Mouse (Mus musculus) thymus, adult 2 months (tissue): Measurements from ENCODE around the gene Ttll5. TPM values are rescaled to one million over a fixed set of nuclear protein-coding genes. Genes with fewer than 3 reads are reported as not detected.

Experiments used
- DNase-seq: peaks from one replicate; pipeline ENCODE4 v3.0.0; 2021
- H3K27ac ChIP-seq: fragments of 200-500 bp; 2 replicates; pipeline ENCODE4 v1.5.1; 2012; ENCODE audit warnings: low read length, control low read depth; ENCODE audit not compliant: control insufficient read depth, insufficient read depth
- H3K27me3 ChIP-seq: fragments of 200-500 bp; 2 replicates; pipeline ENCODE4 v1.6.1; 2012; ENCODE audit warnings: mild to moderate bottlenecking, low read length, moderate library complexity, mixed read lengths; ENCODE audit not compliant: control insufficient read depth, insufficient read depth
- H3K36me3 ChIP-seq: fragments of 200-500 bp; 2 replicates; pipeline ENCODE4 v1.6.1; 2012; ENCODE audit warnings: mild to moderate bottlenecking, low read length, moderate library complexity; ENCODE audit not compliant: control insufficient read depth, insufficient read depth
- H3K4me1 ChIP-seq: fragments of 200-500 bp; replicated peaks from 2 replicates; pipeline ENCODE4 v1.6.1; 2012; ENCODE audit warnings: low read length; ENCODE audit not compliant: control insufficient read depth, insufficient read depth
- H3K4me3 ChIP-seq: fragments of 200-500 bp; 2 replicates; pipeline ENCODE4 v1.5.1; 2012; ENCODE audit warnings: mild to moderate bottlenecking, low read length, control low read depth, moderate library complexity; ENCODE audit not compliant: control insufficient read depth, insufficient read depth
- CTCF ChIP-seq: fragments of 200-500 bp; IDR thresholded peaks from 2 replicates; pipeline ENCODE4 v1.5.1; 2012; ENCODE audit warnings: mild to moderate bottlenecking, control low read depth, low read length, moderate library complexity, borderline replicate concordance; ENCODE audit not compliant: control insufficient read depth, poor library complexity, insufficient read depth; ENCODE audit errors: extremely low read depth
- POLR2A ChIP-seq: fragments of 200-500 bp; IDR thresholded peaks from 2 replicates; pipeline ENCODE4 v1.6.1; 2012; ENCODE audit warnings: mild to moderate bottlenecking, low read length, control low read depth, moderate library complexity; ENCODE audit not compliant: control insufficient read depth, poor library complexity, insufficient read depth; ENCODE audit errors: extremely low read depth
- WGBS: fragments of 180-500 bp; shearing (Covaris S2); methylation state at CpG from one replicate; pipeline ENCODE4 v1.1.7; 2018; 5-methylcytosine and 5-hydroxymethylcytosine counted together
- polyA plus RNA-seq: library from polyadenylated mRNA; depleted of rRNA; stranded (reverse); fragments of >200 nt; gene quantifications from 2 replicates; pipeline ENCODE4 v1.2.3, GENCODE M21; 2012

Gene Ttll5
- polyA plus RNA-seq, 1 experiment = 20.2 TPM

GRCm38 (mm10) chr12:86046141-86046540 lies 221.7 kb downstream of the Ttll5 start:
- Histone ChIP-seq H3K27ac (0 out of 2 replicates have a peak overlapping the region, but pooled peaks have one; percentile 24), H3K4me1 (peaks cover 25% of the 10 kb centered on the region), H3K4me3 (no peak overlapping the region), H3K27me3 (no peaks in the 10 kb centered on the region), H3K36me3 (no peaks in the 10 kb centered on the region)
- TF ChIP-seq POLR2A = no peak
- TF ChIP-seq CTCF = no peak
- 45% methylated on average over 5 of the region's 5 CpGs for WGBS
- DNase-seq = no peak

GRCm38 (mm10) chr12:86046776-86047175 lies 222.3 kb downstream of the Ttll5 start:
- Histone ChIP-seq H3K27me3 (no peaks in the 10 kb centered on the region), H3K36me3 (no peaks in the 10 kb centered on the region), H3K4me1 (peaks cover 25% of the 10 kb centered on the region), H3K27ac (peak overlapping the region; percentile 8; the same call in 1 of the 2 replicates), H3K4me3 (no peak overlapping the region)
- no peak for DNase-seq
- TF ChIP-seq POLR2A = no peak
- TF ChIP-seq CTCF = no peak
- WGBS = 38% methylated on average over 2 of the region's 2 CpGs

GRCm38 (mm10) chr12:86047376-86047775 lies 222.9 kb downstream of the Ttll5 start:
- H3K27me3 ChIP-seq = no peaks in the 10 kb centered on the region
- DNase-seq = no peak
- H3K4me1 ChIP-seq = peaks cover 25% of the 10 kb centered on the region
- TF ChIP-seq POLR2A = no peak
- TF ChIP-seq CTCF = no peak
- H3K4me3 ChIP-seq = no peak overlapping the region
- no peak overlapping the region for H3K27ac ChIP-seq
- 9% methylated on average over 8 of the region's 8 CpGs for WGBS
- H3K36me3 ChIP-seq = no peaks in the 10 kb centered on the region

GRCm38 (mm10) chr12:86049813-86050212 lies 225.4 kb downstream of the Ttll5 start:
- H3K4me1 ChIP-seq = peaks cover 22% of the 10 kb centered on the region
- 93% methylated on average over 6 of the region's 6 CpGs for WGBS
- H3K27ac ChIP-seq = no peak overlapping the region
- no peaks in the 10 kb centered on the region for H3K27me3 ChIP-seq
- DNase-seq = no peak
- no peaks in the 10 kb centered on the region for H3K36me3 ChIP-seq
- no peak for TF ChIP-seq CTCF
- no peak for TF ChIP-seq POLR2A
- H3K4me3 ChIP-seq = no peak overlapping the region

GRCm38 (mm10) chr12:86051477-86051876 lies 227.0 kb downstream of the Ttll5 start:
- no peak overlapping the region for H3K27ac ChIP-seq
- H3K27me3 ChIP-seq = no peaks in the 10 kb centered on the region
- H3K4me3 ChIP-seq = no peak overlapping the region
- TF ChIP-seq POLR2A (no peak), CTCF (no peak)
- H3K36me3 ChIP-seq = no peaks in the 10 kb centered on the region
- peaks cover 14% of the 10 kb centered on the region for H3K4me1 ChIP-seq
- no peak for DNase-seq
- WGBS = 95% methylated on average over 5 of the region's 5 CpGs

- no peaks in the 10 kb centered on the region for H3K36me3 ChIP-seq
- WGBS = 95% methylated on average over 2 of the region's 2 CpGs
- no peaks in the 10 kb centered on the region for H3K27me3 ChIP-seq
- TF ChIP-seq CTCF = no peak
- no peak for TF ChIP-seq POLR2A
- DNase-seq = no peak
- no peak overlapping the region for H3K4me3 ChIP-seq
- no peaks in the 10 kb centered on the region for H3K4me1 ChIP-seq
- no peak overlapping the region for H3K27ac ChIP-seq
These were observed 230.8 kb downstream of the Ttll5 start for GRCm38 (mm10) chr12:86055306-86055705.

GRCm38 (mm10) chr12:86056976-86057375 lies 232.5 kb downstream of the Ttll5 start:
- H3K4me3 ChIP-seq = no peak overlapping the region
- TF ChIP-seq CTCF (no peak), POLR2A (no peak)
- H3K27ac ChIP-seq = no peak overlapping the region
- DNase-seq = no peak
- no peaks in the 10 kb centered on the region for H3K4me1 ChIP-seq
- WGBS = 93% methylated on average over 8 of the region's 8 CpGs
- no peaks in the 10 kb centered on the region for H3K27me3 ChIP-seq
- H3K36me3 ChIP-seq = no peaks in the 10 kb centered on the region
